Mouse (Mus musculus) limb, embryonic 14.5 days (tissue): ENCODE measurements at regions not wholly inside any gene's neighbourhood (a gene's known extent, or its start where the extent isn't known, plus 50 kb on each side); places are given as distances from the start of the nearest gene placed in this dataset.
"Not testable (repeated sequence)": the region's sequence is repeated elsewhere in the genome, so short reads cannot be mapped to it uniquely, and the experiment has no call there.

Experiments used
- ATAC-seq: fragments of 200-750 bp; cut with Nextera tagmentation; 2 replicates; pipeline ENCODE4 v1.8.0; 2017; ENCODE audit warnings: low read depth, moderate number of reproducible peaks, moderate TSS enrichment; ENCODE audit not compliant: low FRiP score
- DNase-seq: peaks from one replicate; pipeline ENCODE4 v3.0.0-alpha.2; 2015; ENCODE audit warnings: low spot score
- H3K27ac ChIP-seq: fragments of 300-500 bp; sonication (generic); replicated peaks from 2 replicates; pipeline ENCODE4 v1.5.1; 2014; ENCODE audit warnings: low read depth, mild to moderate bottlenecking, low read length, moderate library complexity, mixed read lengths
- H3K27me3 ChIP-seq: fragments of 300-500 bp; sonication (generic); 2 replicates; pipeline ENCODE4 v1.6.1; 2014; ENCODE audit warnings: low read length, mixed read lengths; ENCODE audit not compliant: control insufficient read depth, insufficient read depth
- H3K36me3 ChIP-seq: fragments of 300-500 bp; sonication (generic); 2 replicates; pipeline ENCODE4 v1.6.1; 2014; ENCODE audit warnings: mild to moderate bottlenecking, low read length, moderate library complexity, mixed read lengths; ENCODE audit not compliant: control insufficient read depth, insufficient read depth
- H3K4me1 ChIP-seq: fragments of 300-500 bp; sonication (generic); 2 replicates; pipeline ENCODE4 v1.6.1; 2014; ENCODE audit warnings: antibody characterized with exemption, low read length, mixed read lengths; ENCODE audit not compliant: control insufficient read depth, insufficient read depth
- H3K4me2 ChIP-seq: fragments of 300-500 bp; sonication (generic); replicated peaks from 2 replicates; pipeline ENCODE4 v1.6.1; 2014; ENCODE audit warnings: low read depth, mild to moderate bottlenecking, low read length, moderate library complexity; ENCODE audit not compliant: severe bottlenecking
- H3K4me3 ChIP-seq: fragments of 300-500 bp; sonication (generic); replicated peaks from 2 replicates; pipeline ENCODE4 v1.5.1; 2014; ENCODE audit warnings: low read length
- H3K9ac ChIP-seq: fragments of 300-500 bp; sonication (generic); 2 replicates; pipeline ENCODE4 v1.6.1; 2014; ENCODE audit warnings: mild to moderate bottlenecking, low read depth, low read length, moderate library complexity; ENCODE audit not compliant: severe bottlenecking
- H3K9me3 ChIP-seq: fragments of 300-500 bp; sonication (generic); 2 replicates; pipeline ENCODE4 v1.6.1; 2016; ENCODE audit warnings: low read length; ENCODE audit not compliant: control insufficient read depth
- POLR2A ChIP-seq: fragments of 200-500 bp; IDR thresholded peaks from 2 replicates; pipeline ENCODE4 v1.8.0; 2012; ENCODE audit warnings: inconsistent platforms, mild to moderate bottlenecking, moderate library complexity, borderline replicate concordance; ENCODE audit not compliant: insufficient read depth, insufficient read length; ENCODE audit errors: extremely low read depth
- WGBS: fragments of 180-500 bp; shearing (Covaris S2); extraction: QIAGEN DNeasy Blood & Tissue Kit; methylation state at CpG from one replicate; pipeline ENCODE4 v1.1.7; 2014; 5-methylcytosine and 5-hydroxymethylcytosine counted together

GRCm38 (mm10) chr3:7682311-7682710 is 1062.1 kb upstream of the 1700008P02Rik start:
- no peak for ATAC-seq
- no peak for DNase-seq
- no peak for TF ChIP-seq POLR2A
- 86% methylated on average over 3 of the region's 3 CpGs for WGBS
- Histone ChIP-seq H3K27me3 (no peaks in the 10 kb centered on the region), H3K9ac (no peak overlapping the region), H3K4me3 (no peak overlapping the region), H3K36me3 (no peaks in the 10 kb centered on the region), H3K9me3 (no peaks in the 10 kb centered on the region), H3K27ac (no peak overlapping the region), H3K4me1 (no peaks in the 10 kb centered on the region), H3K4me2 (no peak overlapping the region)

- no peak overlapping the region for H3K9ac ChIP-seq
- 87% methylated on average over 6 of the region's 6 CpGs for WGBS
Observed at GRCm38 (mm10) chr3:7669956-7670355, 1049.7 kb upstream of the 1700008P02Rik start.

GRCm38 (mm10) chr3:7667851-7668250 is 1047.6 kb upstream of the 1700008P02Rik start:
- ATAC-seq, H3K27ac ChIP-seq, H3K4me3 ChIP-seq, H3K9ac ChIP-seq, DNase-seq, H3K9me3 ChIP-seq, H3K4me1 ChIP-seq, H3K36me3 ChIP-seq, H3K27me3 ChIP-seq, H3K4me2 ChIP-seq: not testable (repeated sequence)
- 84% methylated on average over 5 of the region's 5 CpGs for WGBS

More at GRCm38 (mm10) chr3:7669956-7670355, 1049.7 kb upstream of the 1700008P02Rik start:
- no peaks in the 10 kb centered on the region for H3K36me3 ChIP-seq
- DNase-seq = no peak
- no peaks in the 10 kb centered on the region for H3K9me3 ChIP-seq
- H3K27ac ChIP-seq = no peak overlapping the region
- H3K27me3 ChIP-seq = no peaks in the 10 kb centered on the region
- no peak overlapping the region for H3K4me2 ChIP-seq
- no peak for TF ChIP-seq POLR2A
- H3K4me3 ChIP-seq = no peak overlapping the region
- no peaks in the 10 kb centered on the region for H3K4me1 ChIP-seq
- ATAC-seq = no peak

GRCm38 (mm10) chr3:7666391-7667142 is 1046.3 kb upstream of the 1700008P02Rik start:
- 73% methylated on average over 9 of the region's 9 CpGs for WGBS
- not testable (repeated sequence) for H3K9me3 ChIP-seq, H3K9ac ChIP-seq, H3K36me3 ChIP-seq, H3K4me3 ChIP-seq, H3K4me1 ChIP-seq, H3K4me2 ChIP-seq, H3K27ac ChIP-seq, DNase-seq, H3K27me3 ChIP-seq, ATAC-seq
